Mouse (Mus musculus) WW6 (cell line): ENCODE data around the gene Gm49355.

ENCODE experiments used
- DNase-seq: peaks from one replicate; pipeline ENCODE4 v3.0.0-alpha.2; 2013; ENCODE audit warnings: low read depth, low spot score

The Gm49355 gene

GRCm38 (mm10) chr14:12342458-12343131 lies 58.8 kb downstream of the Gm49355 start:
- no peak for DNase-seq

DNA sequence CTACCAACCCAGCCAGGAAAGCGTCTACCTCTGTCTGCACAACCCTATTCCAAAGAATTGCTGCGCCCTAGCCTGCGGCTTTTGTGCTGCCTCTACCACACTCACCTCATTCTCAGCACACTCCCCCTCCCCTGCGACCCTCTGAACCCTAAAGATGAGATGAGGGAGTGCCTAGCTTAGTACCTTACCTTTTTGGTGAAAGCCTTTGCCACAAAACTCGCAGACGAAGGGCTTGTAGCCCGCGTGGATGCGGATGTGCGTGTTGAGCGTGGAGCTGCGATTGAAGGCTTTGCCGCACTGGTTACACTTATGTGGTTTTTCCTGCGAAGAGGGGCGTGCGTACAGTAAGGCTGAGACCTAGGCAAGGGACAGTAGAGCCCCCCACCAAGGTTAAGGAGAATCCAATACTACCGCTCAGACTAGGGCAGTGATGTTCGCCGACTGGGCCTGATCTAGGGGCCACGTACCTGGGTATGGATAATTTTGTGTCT lies 59.7 kb downstream of the Gm49355 start:
- DNase-seq: no peak

GRCm38 (mm10) chr14:12344061-12344745 lies 60.4 kb downstream of the Gm49355 start:
- DNase-seq: no peak

GRCm38 (mm10) chr14:12344746-12345240 lies 61.0 kb downstream of the Gm49355 start:
- DNase-seq: no peak

DNA sequence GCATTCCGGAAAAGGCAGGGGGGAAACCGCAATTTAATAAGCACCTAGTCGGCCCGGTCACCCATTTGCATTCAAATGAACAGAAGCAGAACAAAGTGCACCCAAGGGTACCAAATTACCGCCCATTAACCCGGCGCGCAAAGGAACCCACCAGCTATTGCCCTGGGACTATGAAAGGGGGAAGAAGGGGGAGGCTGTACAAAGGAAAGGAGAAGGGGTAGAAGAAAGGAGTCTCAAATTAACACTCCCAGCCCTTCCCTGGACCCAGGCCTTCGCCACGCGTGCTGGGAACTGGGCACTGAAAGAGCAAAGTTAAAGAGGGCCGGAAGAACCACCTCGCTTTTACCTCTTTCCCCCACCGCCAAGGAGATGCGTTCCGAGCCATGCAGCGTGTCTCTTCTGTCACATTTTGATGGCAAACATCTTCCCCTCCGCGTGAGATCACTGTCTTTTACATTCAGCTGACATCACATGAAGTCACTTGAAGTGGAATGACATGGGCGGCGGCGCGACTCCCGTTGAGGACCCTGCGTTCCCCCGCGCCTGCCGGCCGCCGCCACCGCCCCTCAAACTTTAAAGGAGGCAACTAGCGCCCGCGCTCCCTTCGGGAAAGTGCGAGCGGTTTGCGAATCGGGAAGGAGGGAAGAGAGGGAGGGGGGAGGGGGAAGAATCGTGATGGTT lies 61.6 kb downstream of the Gm49355 start:
- no peak for DNase-seq

GRCm38 (mm10) chr14:12346011-12346864 lies 62.5 kb downstream of the Gm49355 start:
- DNase-seq: no peak

GRCm38 (mm10) chr14:12346865-12347600 lies 63.3 kb downstream of the Gm49355 start:
- DNase-seq: no peak

DNA sequence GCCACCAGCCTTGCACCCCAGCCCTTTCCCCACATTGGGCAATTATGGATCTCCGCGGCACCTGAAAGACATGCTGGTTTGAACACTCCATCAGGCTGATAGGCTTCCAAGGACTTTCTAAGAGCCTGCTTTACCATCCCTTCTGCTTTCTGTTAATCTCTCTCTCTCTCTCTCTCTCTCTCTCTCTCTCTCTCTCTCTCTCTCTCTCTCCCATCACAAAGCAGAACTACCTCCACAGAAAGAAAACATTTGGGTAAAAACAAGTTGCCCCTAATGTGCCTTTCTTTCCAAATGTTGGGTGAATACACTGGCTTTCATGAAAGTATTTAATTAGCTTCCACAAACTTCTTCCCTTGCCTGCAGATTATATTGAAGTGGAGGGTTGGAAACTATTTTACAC lies 64.3 kb downstream of the Gm49355 start, which contains the start of gene Fezf2:
TSS of gene Fezf2 (minus strand) at position 101 of the 400 bp plus-strand sequence.
- DNase-seq: no peak

- DNase-seq: no peak
These were observed 65.7 kb downstream of the Gm49355 start for GRCm38 (mm10) chr14:12349334-12350090.

- no peak for DNase-seq
These were observed 66.6 kb downstream of the Gm49355 start for GRCm38 (mm10) chr14:12350271-12350916.
